Mouse (Mus musculus) liver, postnatal 0 days (tissue): ENCODE measurements around the gene Gm45711.

Experiments used
- CTCF ChIP-seq: sonication (generic); IDR thresholded peaks from 2 replicates; pipeline ENCODE4 v1.5.1; 2016; ENCODE audit warnings: antibody characterized with exemption, low read depth
- EP300 ChIP-seq: IDR thresholded peaks from 2 replicates; pipeline ENCODE4 v1.6.1; 2016; ENCODE audit warnings: antibody characterized with exemption, low read depth, mild to moderate bottlenecking

GRCm38 (mm10) chr8:104353186-104353585, 43.3 kb upstream of the Gm45711 start:
- TF ChIP-seq CTCF (peak; percentile 44), EP300 (no peak)
